Mouse (Mus musculus): ENCODE measurements at regions not wholly inside any gene's neighbourhood (a gene's known extent, or its start where the extent isn't known, plus 50 kb on each side); places are given as distances from the start of the nearest gene placed in this dataset.

DNA sequence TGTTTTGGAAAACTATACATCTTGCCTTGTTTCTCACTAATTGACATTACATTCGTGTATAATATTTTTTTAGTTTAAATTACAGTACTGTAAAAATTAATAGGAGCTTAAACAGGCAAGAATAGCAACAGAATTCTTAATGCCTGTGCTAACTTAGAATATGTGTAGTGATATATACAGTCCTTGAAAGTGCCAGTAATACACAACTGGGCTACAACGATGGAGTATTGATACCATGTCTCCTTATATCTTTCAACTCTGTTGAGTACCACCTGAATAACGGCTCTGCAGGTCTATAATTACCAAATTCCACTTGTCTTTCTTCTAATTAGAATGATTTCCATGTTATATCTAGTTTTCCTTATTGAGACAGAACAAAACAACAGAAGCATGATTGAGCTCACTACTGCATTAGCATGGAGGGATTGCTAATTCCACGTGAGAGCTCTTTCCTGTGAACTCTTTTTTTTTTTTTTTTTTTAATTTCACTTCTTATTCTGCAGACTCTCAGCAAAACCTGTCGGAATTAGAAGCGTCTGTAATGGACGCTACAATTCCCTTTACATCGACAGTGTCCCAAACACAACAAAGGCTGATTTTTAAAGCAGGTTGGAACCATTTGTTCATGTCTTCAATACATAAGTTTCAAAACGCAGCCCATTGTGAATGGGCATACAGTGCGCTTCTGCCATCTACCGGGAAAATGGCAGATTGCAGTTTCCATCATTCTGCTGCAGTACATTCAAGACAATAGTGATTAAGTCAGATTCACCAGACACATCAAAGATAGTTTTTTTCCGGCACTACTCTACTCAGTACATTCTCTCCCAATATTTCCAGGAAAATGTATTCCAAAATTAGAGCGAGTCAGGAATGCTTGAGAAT lies 300.8 kb upstream of the Gpc5 start:
- H3K9me3 ChIP-seq (ENCODE audit: control insufficient read depth, low read length) = no peaks in the 10 kb centered on the region
- no peak overlapping the region for H3K4me3 ChIP-seq (replicated peaks)
- TF ChIP-seq TAL1 (IDR thresholded peaks at IDR 0.05; ENCODE audit: low read length) (no peak), GATA1 (IDR thresholded peaks at IDR 0.05; ENCODE audit: low read length) (no peak)
- no peaks in the 10 kb centered on the region for H3K36me3 ChIP-seq (ENCODE audit: control insufficient read depth)
- H3K4me1 ChIP-seq (ENCODE audit: control insufficient read depth) = no peaks in the 10 kb centered on the region
- no peaks in the 10 kb centered on the region for H3K27me3 ChIP-seq (ENCODE audit: control insufficient read depth)

DNA sequence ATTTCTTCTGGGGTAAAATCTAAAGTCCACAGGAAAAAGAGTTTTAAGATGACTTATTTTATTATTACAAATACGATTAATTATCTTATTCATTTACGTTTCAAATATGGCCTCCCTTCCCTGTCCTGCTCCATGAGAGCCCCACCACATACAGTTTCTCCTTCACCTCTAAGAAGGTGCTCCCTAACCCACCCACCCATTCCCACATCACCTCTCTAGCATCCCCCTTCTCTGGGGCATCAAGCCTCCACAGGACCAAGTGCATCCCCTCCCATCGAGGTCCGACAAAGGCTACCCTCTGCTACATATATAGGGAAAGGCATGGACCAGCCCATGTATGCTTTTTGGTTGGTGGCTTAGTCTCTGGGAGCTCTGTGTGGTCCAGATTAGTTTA lies 300.2 kb upstream of the Gpc5 start:
- no peaks in the 10 kb centered on the region for H3K9me3 ChIP-seq (ENCODE audit: control insufficient read depth, low read length)

GRCm38 (mm10) chr14:114804643-114805042 lies 287.4 kb upstream of the Gpc5 start:
- Histone ChIP-seq H3K27me3 (ENCODE audit: control insufficient read depth) (no peaks in the 10 kb centered on the region), H3K4me1 (ENCODE audit: control insufficient read depth) (no peaks in the 10 kb centered on the region), H3K9me3 (ENCODE audit: control insufficient read depth, low read length) (peaks cover 2% of the 10 kb centered on the region; the same call in 1 of the 2 replicates), H3K4me3 (replicated peaks) (no peak overlapping the region), H3K36me3 (ENCODE audit: control insufficient read depth) (no peaks in the 10 kb centered on the region)
- TF ChIP-seq TAL1 (IDR thresholded peaks at IDR 0.05; ENCODE audit: low read length) (no peak), GATA1 (IDR thresholded peaks at IDR 0.05; ENCODE audit: low read length) (no peak)

More for the DNA sequence above, 300.2 kb upstream of the Gpc5 start:
- Histone ChIP-seq H3K4me1 (ENCODE audit: control insufficient read depth) (no peaks in the 10 kb centered on the region), H3K4me3 (replicated peaks) (no peak overlapping the region), H3K36me3 (ENCODE audit: control insufficient read depth) (no peaks in the 10 kb centered on the region), H3K27me3 (ENCODE audit: control insufficient read depth) (no peaks in the 10 kb centered on the region)
- no peak for TF ChIP-seq TAL1 (IDR thresholded peaks at IDR 0.05; ENCODE audit: low read length)

DNA sequence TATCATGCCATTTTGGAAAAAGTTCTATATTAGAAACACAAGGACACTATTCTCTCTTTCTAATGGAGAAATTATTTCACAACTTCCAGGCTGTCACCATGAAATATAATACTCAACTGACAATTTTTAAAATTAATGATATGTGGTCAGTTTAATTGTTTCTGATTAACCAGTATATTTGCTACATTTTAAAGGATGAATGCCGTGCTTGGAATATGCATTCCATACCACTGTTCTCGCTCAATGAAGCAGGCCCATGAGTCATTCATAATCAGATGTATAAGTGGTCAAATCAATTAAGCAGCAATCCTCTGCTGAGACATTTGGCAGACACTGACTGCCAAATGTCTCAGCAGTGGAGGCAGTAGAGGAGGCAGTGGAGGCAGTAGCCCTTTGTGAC lies 283.4 kb upstream of the Gpc5 start:
- Histone ChIP-seq H3K9me3 (ENCODE audit: control insufficient read depth, low read length) (peaks cover 2% of the 10 kb centered on the region; the same call in 1 of the 2 replicates), H3K27me3 (ENCODE audit: control insufficient read depth) (no peaks in the 10 kb centered on the region), H3K36me3 (ENCODE audit: control insufficient read depth) (no peaks in the 10 kb centered on the region), H3K4me3 (replicated peaks) (no peak overlapping the region), H3K4me1 (ENCODE audit: control insufficient read depth) (no peaks in the 10 kb centered on the region)
- TF ChIP-seq GATA1 (IDR thresholded peaks at IDR 0.05; ENCODE audit: low read length) = no peak
- TF ChIP-seq TAL1 (IDR thresholded peaks at IDR 0.05; ENCODE audit: low read length) = no peak

DNA sequence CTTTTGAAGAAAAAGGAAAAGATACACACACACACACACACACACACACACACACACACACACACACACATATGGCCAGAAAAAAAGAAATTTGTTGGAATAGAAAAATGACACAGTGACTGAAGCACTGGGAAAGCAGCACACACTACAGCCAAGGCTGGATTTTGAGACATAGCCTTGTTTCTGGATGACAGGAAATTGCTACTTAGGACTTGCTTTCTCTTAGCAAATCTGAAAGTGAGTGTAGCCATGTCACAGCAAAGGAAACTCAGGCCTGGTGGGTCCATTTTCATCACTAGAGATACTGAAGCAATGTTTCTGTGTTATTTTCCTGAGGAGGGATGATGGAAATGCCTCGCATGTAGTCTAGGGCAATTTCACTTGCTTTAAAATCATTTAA lies 271.3 kb upstream of the Gpc5 start:
- H3K9me3 ChIP-seq (ENCODE audit: control insufficient read depth, low read length) = no peaks in the 10 kb centered on the region
- H3K4me3 ChIP-seq (replicated peaks) = no peak overlapping the region
- no peaks in the 10 kb centered on the region for H3K4me1 ChIP-seq (ENCODE audit: control insufficient read depth)
- H3K27me3 ChIP-seq (ENCODE audit: control insufficient read depth) = no peaks in the 10 kb centered on the region
- no peaks in the 10 kb centered on the region for H3K36me3 ChIP-seq (ENCODE audit: control insufficient read depth)
- TF ChIP-seq TAL1 (IDR thresholded peaks at IDR 0.05; ENCODE audit: low read length) (no peak), GATA1 (IDR thresholded peaks at IDR 0.05; ENCODE audit: low read length) (no peak)

DNA sequence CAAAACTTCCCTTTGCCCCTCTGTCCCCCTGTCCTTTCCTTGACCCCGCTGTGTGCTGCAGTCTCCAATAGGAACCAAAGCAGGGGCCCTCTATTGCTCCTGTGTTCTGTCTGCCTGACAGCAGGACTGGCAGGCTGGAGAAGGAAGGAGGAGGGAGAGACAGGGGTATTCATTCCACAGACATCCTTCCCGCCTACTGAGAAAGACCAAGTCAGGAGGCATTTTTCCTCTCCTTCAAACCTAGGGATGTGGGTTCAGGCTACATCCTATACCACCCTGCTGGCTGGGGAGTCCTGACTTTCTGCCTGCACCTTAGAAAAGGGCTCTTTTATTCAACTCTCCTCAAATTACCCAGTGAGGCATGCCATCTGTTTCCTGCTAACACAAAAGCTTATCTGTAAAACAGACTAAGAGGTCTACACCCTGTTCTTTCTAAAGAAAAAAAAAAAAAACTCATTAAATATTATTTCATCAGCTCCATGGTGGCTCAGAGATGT lies 270.9 kb upstream of the Gpc5 start:
- Histone ChIP-seq H3K9me3 (ENCODE audit: control insufficient read depth, low read length) (no peaks in the 10 kb centered on the region), H3K36me3 (ENCODE audit: control insufficient read depth) (no peaks in the 10 kb centered on the region), H3K4me3 (replicated peaks) (no peak overlapping the region), H3K27me3 (ENCODE audit: control insufficient read depth) (no peaks in the 10 kb centered on the region), H3K4me1 (ENCODE audit: control insufficient read depth) (no peaks in the 10 kb centered on the region)
- TF ChIP-seq GATA1 (IDR thresholded peaks at IDR 0.05; ENCODE audit: low read length) (no peak), TAL1 (IDR thresholded peaks at IDR 0.05; ENCODE audit: low read length) (no peak)

DNA sequence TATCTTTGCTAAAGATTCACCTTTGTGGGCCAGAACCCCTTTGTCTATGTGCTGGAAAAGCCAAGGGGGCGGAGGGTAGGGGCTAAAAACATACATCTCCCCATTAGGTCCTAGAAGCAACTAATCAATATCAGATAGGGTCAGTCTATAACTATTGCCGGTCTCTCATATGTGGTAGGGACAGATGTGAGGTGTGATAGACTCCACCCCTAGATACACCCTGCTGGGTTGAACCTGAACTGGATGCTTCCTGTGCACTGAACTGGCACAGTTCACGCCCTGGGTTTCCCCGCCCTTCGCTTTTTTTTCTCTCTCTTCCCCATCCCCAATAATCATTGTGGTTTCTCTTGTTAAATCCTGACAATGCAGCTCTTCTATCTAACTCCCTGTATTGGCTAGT lies 270.3 kb upstream of the Gpc5 start:
- no peaks in the 10 kb centered on the region for H3K4me1 ChIP-seq (ENCODE audit: control insufficient read depth)
- no peaks in the 10 kb centered on the region for H3K27me3 ChIP-seq (ENCODE audit: control insufficient read depth)
- H3K36me3 ChIP-seq (ENCODE audit: control insufficient read depth) = no peaks in the 10 kb centered on the region
- H3K4me3 ChIP-seq (replicated peaks) = no peak overlapping the region
- TF ChIP-seq GATA1 (IDR thresholded peaks at IDR 0.05; ENCODE audit: low read length) (no peak), TAL1 (IDR thresholded peaks at IDR 0.05; ENCODE audit: low read length) (no peak)
- H3K9me3 ChIP-seq (ENCODE audit: control insufficient read depth, low read length) = no peaks in the 10 kb centered on the region

DNA sequence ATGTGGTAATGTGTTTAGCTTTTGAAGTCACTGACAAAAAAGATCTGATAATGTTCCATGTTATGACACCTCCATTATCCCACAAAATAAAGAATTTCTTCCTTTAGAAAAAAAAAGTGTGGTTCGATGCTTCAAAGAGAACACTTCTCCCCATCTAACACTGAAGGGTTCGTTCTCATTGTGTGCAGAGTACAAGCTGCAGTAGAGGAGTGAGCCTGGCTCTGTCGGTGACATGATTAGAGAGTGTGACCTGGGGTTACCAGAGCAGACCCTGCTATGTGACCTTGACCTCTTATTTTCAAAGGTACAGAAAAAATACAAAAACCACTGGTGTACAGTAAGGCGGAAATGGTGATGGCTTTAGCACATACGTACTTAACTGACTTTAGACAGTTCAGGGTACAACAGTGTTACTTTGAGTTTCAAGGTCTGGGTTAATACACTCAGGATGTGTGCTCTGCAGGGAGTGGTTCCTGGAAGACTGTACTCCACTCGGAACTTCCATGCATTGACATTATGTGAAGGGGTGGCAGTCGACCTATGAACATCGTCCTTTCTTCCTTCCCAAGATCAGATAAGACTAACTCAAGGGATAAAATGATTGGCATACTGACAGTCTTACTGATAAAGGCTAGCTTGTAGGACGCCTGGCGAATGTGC lies 265.2 kb upstream of the Gpc5 start:
- no peak for TF ChIP-seq GATA1 (IDR thresholded peaks at IDR 0.05; ENCODE audit: low read length)
- no peak for TF ChIP-seq TAL1 (IDR thresholded peaks at IDR 0.05; ENCODE audit: low read length)
- H3K4me3 ChIP-seq (replicated peaks) = no peak overlapping the region
- peaks cover under 1% of the 10 kb centered on the region; the same call in 1 of the 2 replicates for H3K9me3 ChIP-seq (ENCODE audit: control insufficient read depth, low read length)
- no peaks in the 10 kb centered on the region for H3K4me1 ChIP-seq (ENCODE audit: control insufficient read depth)
- H3K27me3 ChIP-seq (ENCODE audit: control insufficient read depth) = no peaks in the 10 kb centered on the region
- no peaks in the 10 kb centered on the region for H3K36me3 ChIP-seq (ENCODE audit: control insufficient read depth)

- TF ChIP-seq GATA1 (IDR thresholded peaks at IDR 0.05; ENCODE audit: low read length) (no peak), TAL1 (IDR thresholded peaks at IDR 0.05; ENCODE audit: low read length) (no peak)
- no peak overlapping the region for H3K4me3 ChIP-seq (replicated peaks)
- no peaks in the 10 kb centered on the region for H3K36me3 ChIP-seq (ENCODE audit: control insufficient read depth)
- H3K27me3 ChIP-seq (ENCODE audit: control insufficient read depth) = no peaks in the 10 kb centered on the region
- H3K4me1 ChIP-seq (ENCODE audit: control insufficient read depth) = no peaks in the 10 kb centered on the region
- H3K9me3 ChIP-seq (ENCODE audit: control insufficient read depth, low read length) = peaks cover 6% of the 10 kb centered on the region; the same call in 1 of the 2 replicates
These were observed 262.7 kb upstream of the Gpc5 start for GRCm38 (mm10) chr14:114829310-114829709.

Data from erythroblast, embryonic 14.5 days (primary cell).